Mouse (Mus musculus) brain, embryonic 14.5 days (tissue): ENCODE measurements around the gene Ifitm1. TPM values are rescaled to one million over a fixed set of nuclear protein-coding genes. Genes with fewer than 3 reads are reported as not detected.
"Not testable (repeated sequence)": the region's sequence is repeated elsewhere in the genome, so short reads cannot be mapped to it uniquely, and the experiment has no call there.

Experiments
- DNase-seq: peaks from one replicate; pipeline ENCODE4 v3.0.0-alpha.2; 2011; ENCODE audit warnings: low read depth
- CTCF ChIP-seq: fragments of 200-500 bp; IDR thresholded peaks from 2 replicates; pipeline ENCODE4 v1.5.1; 2012; ENCODE audit warnings: inconsistent platforms, mild to moderate bottlenecking, moderate library complexity, borderline replicate concordance; ENCODE audit not compliant: insufficient read depth, insufficient read length; ENCODE audit errors: extremely low read depth
- POLR2A ChIP-seq: fragments of 200-500 bp; IDR thresholded peaks from 2 replicates; pipeline ENCODE4 v1.6.1; 2012; ENCODE audit warnings: mild to moderate bottlenecking, inconsistent platforms, borderline replicate concordance; ENCODE audit not compliant: poor library complexity, insufficient read depth, insufficient read length, severe bottlenecking; ENCODE audit errors: extremely low read depth
- polyA plus RNA-seq: library from polyadenylated mRNA; depleted of rRNA; stranded (reverse); fragments of >200 nt; gene quantifications from 2 replicates; pipeline ENCODE4 v1.2.3, GENCODE M21; 2012; rRNA removed

The Ifitm1 gene
- polyA plus RNA-seq, 1 experiment: 23.4 TPM

- no peak for DNase-seq
- TF ChIP-seq CTCF: no peak
- no peak for TF ChIP-seq POLR2A
These were observed 50.0 kb downstream of the Ifitm1 start for GRCm38 (mm10) chr7:141016707-141017697.

- not testable (repeated sequence) for DNase-seq
These were observed 50.8 kb downstream of the Ifitm1 start, which contains the start of gene Ifitm6 for GRCm38 (mm10) chr7:141017824-141018223. Ifitm6 (minus strand) TSS chr7:141017924.

- DNase-seq: no peak
- no peak for TF ChIP-seq CTCF
- no peak for TF ChIP-seq POLR2A
These were observed 52.0 kb downstream of the Ifitm1 start for GRCm38 (mm10) chr7:141019028-141019427.

Other genes with a start within 250 kb of the Ifitm1 start
- gene Cyp2e1, start 203.5 kb upstream of the Ifitm1 start, polyA plus RNA-seq: not detected in 2 replicates
- gene Syce1, start 179.4 kb upstream of the Ifitm1 start, polyA plus RNA-seq: 0.15 and 0.18 TPM in 2 replicates
- 7.7 and 12.8 TPM in 2 replicates for gene Zfp941, start 145.0 kb upstream of the Ifitm1 start, polyA plus RNA-seq
- gene Urah, start 132.2 kb upstream of the Ifitm1 start, polyA plus RNA-seq: 0.25 TPM in 1 of 2 replicates, not detected in the other
- gene Scgb1c1, start 121.7 kb upstream of the Ifitm1 start, polyA plus RNA-seq: 0.23 TPM in 1 of 2 replicates, not detected in the other
- 0.06 and 0.07 TPM in 2 replicates for gene Odf3, start 119.4 kb upstream of the Ifitm1 start, polyA plus RNA-seq
- gene Gm45785, start 110.9 kb upstream of the Ifitm1 start, polyA plus RNA-seq: 0.19 and 0.21 TPM in 2 replicates
- 103 and 106 TPM in 2 replicates for gene Ric8a, start 110.3 kb upstream of the Ifitm1 start, polyA plus RNA-seq
- gene Bet1l, start 109.6 kb upstream of the Ifitm1 start, polyA plus RNA-seq: 26.9 and 32.1 TPM in 2 replicates
- gene Psmd13, start 85.3 kb upstream of the Ifitm1 start, polyA plus RNA-seq: 138 and 146 TPM in 2 replicates
- 41.3 and 46.9 TPM in 2 replicates for gene Sirt3, start 84.9 kb upstream of the Ifitm1 start, polyA plus RNA-seq
- not detected in 2 replicates for gene Cox8b, start 66.8 kb upstream of the Ifitm1 start, polyA plus RNA-seq
- 0.18 and 0.21 TPM in 2 replicates for gene Nlrp6, start 46.3 kb upstream of the Ifitm1 start, polyA plus RNA-seq
- gene Pgghg, start 25.8 kb upstream of the Ifitm1 start, polyA plus RNA-seq: 13.2 and 18.9 TPM in 2 replicates
- gene Ifitm5, start 16.9 kb upstream of the Ifitm1 start, polyA plus RNA-seq: 0.78 and 7.3 TPM in 2 replicates
- gene Gm45717, start 11.3 kb upstream of the Ifitm1 start, polyA plus RNA-seq: not detected in 2 replicates
- 153 and 201 TPM in 2 replicates for gene Ifitm2, start 11.2 kb upstream of the Ifitm1 start, polyA plus RNA-seq
- 13.0 and 26.1 TPM in 2 replicates for gene Ifitm3, start 43.5 kb downstream of the Ifitm1 start, polyA plus RNA-seq
- 0.73 and 0.77 TPM in 2 replicates for gene Ifitm6, start 50.7 kb downstream of the Ifitm1 start, polyA plus RNA-seq
- not detected in 2 replicates for gene Gm17387, start 61.9 kb downstream of the Ifitm1 start, polyA plus RNA-seq
- gene B4galnt4, start 93.9 kb downstream of the Ifitm1 start, polyA plus RNA-seq: 151 and 166 TPM in 2 replicates
- gene Pkp3, start 111.0 kb downstream of the Ifitm1 start, polyA plus RNA-seq: 2.5 and 2.9 TPM in 2 replicates
- 1.8 and 2.1 TPM in 2 replicates for gene Sigirr, start 133.4 kb downstream of the Ifitm1 start, polyA plus RNA-seq
- gene Ano9, start 150.6 kb downstream of the Ifitm1 start, polyA plus RNA-seq: 0.44 and 1.4 TPM in 2 replicates
- 55.3 and 57.0 TPM in 2 replicates for gene Ptdss2, start 155.2 kb downstream of the Ifitm1 start, polyA plus RNA-seq
- 35.2 and 41.2 TPM in 2 replicates for gene Rnh1, start 205.6 kb downstream of the Ifitm1 start, polyA plus RNA-seq
- gene Hras, start 226.8 kb downstream of the Ifitm1 start, polyA plus RNA-seq: 150 and 154 TPM in 2 replicates
- gene Lrrc56, start 226.9 kb downstream of the Ifitm1 start, polyA plus RNA-seq: 19.8 and 22.8 TPM in 2 replicates
- gene Lmntd2, start 246.9 kb downstream of the Ifitm1 start, polyA plus RNA-seq: 3.1 and 4.9 TPM in 2 replicates
- gene Rassf7, start 248.6 kb downstream of the Ifitm1 start, polyA plus RNA-seq: 25.0 and 39.3 TPM in 2 replicates